Mouse (Mus musculus) kidney, postnatal 25 days (tissue): ENCODE results near the gene Srgap1.
A peak's percentile ranks its signal among the peaks of the same experiment; 100 is the strongest.

Experiments used
- DNase-seq, 2 experiments: peaks; one replicate each; pipeline ENCODE4 v3.0.0; 2021; ENCODE audit warnings: mixed read lengths in 2 of 2

Gene Srgap1

DNA sequence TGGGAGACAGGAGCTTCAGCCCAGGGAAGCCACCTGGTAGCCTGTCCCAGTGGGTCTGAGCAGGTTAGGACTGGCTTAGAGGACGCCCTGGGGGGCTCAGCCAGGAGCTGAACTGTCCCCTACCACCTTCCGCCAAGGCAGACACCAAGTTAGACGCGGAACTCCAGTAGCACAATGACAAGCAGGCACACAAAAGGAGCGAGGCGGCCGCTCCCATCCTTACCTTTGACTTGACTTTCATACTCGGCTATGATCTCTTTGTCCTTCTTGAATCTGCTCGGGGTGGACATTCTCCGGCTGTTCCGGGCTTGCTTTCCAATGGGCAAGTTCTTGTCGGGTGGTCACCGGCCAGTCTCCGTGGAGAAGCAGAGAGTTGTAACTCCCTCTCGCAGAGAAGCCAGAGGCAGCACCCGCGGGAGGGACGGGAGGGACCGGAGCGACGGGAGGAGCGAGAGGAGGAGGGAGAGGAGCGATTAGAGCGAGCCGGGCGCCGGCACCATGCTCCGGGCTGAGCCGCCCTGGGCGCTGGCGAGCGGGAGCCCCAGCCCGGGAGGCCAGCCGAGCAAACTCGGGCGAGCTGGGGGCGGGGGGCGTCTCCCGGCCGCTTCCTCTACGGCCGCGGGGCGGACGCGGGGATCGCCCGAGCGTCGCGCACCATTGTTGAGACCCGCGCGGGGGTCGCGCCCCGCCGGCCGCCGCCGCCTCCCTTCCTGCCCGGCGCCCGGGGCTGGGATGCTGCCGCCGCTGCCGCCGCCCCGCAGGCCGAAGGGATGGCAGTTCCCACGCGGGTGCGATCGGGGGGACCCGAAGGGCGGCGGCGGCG, at the start of gene Srgap1:
Srgap1 (minus strand) TSS at position 412 of the 823 bp plus-strand sequence.
- peak; percentile 58 to 78 for DNase-seq

DNA sequence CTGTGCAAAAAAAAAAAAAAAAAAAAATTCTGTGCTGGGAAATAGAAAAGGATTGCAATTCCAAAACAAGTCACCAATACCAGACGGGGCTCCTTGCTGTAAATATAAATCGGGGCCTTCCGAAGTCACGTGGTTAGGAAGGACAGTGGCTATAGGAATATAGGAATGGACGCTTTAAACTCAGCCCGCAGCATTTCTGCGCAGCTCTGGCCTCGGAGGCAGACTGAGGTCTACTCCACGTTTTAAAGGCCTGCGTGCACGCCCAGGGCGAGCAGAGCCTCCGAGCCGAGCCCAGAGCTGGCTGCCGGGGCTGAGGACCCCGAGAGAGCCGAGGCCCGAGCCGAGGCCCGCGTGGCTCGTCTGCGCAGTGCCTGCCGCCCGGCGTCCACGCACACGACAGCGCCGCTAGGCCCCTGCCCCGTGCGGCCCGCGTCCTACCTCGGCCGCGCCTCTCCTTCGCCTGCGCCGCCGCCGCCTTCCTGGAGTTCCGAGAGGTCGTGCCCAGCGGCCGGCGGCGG, 49.4 kb upstream of the Srgap1 start:
- no peak for DNase-seq

DNA sequence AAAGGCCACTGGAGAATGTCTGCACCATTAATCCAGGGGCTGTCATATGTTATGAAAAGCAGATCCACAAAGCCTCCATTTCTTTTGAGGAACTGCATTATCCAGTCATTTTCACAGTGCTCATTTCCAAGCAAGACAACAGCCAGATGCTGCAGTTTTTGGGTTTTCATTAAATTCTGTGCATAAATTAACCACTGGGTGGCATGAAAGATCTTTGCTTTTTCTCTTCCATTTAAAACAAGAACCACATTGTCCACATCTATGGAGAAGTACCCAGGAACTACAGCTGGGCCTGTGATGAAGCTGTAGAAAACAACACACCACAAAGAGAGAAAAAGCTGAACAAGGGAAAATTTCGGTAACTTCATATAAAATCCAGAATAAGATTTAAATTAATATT, 43.4 kb upstream of the Srgap1 start:
- DNase-seq: no peak

DNA sequence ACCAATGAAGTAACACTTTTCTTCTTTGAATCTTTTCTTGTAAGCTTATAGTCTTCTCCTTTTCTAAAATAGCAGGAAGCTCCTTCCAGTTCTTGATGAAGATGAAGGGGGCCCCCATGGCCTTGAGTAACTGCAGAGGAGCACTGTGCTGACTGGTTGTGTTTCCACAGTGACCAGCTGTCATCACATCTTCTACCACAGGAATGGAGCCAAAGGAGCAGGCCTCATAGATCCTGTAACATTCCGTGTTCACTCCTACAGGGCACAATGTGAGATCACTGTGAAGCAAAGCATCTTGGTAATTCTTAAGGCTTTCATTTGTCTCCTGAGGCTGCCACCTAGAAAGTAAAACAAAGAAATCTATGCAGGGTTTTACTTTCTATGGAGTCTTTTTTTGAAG, 34.2 kb upstream of the Srgap1 start:
- DNase-seq: no peak

- DNase-seq: no peak
These were observed 22.0 kb upstream of the Srgap1 start for GRCm38 (mm10) chr10:122069153-122069552.

GRCm38 (mm10) chr10:122055826-122056225, 8.7 kb upstream of the Srgap1 start:
- DNase-seq: no peak

DNA sequence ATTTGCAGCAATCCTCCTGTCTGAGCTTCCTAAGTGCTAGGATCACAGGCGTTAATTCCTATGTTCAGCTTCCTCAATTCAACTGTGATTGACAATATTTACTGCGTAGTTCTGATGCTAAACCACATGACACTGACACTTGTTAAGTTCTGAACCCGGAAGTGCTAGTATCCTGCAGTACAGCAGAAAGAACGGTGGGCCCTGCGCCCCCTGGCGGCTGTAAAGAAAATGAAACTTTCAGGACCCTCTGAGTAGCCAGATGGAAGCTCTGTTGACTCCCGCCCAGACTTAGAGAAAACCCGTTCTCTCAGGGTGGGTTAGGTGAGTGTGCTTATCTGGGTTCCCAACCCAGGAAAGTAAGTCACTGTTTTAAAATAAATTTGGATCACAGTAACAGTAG, 7.4 kb upstream of the Srgap1 start:
- DNase-seq: peak; percentile 55 to 59

GRCm38 (mm10) chr10:122051831-122052230, 4.7 kb upstream of the Srgap1 start:
- DNase-seq: peak; percentile 77 to 95

DNA sequence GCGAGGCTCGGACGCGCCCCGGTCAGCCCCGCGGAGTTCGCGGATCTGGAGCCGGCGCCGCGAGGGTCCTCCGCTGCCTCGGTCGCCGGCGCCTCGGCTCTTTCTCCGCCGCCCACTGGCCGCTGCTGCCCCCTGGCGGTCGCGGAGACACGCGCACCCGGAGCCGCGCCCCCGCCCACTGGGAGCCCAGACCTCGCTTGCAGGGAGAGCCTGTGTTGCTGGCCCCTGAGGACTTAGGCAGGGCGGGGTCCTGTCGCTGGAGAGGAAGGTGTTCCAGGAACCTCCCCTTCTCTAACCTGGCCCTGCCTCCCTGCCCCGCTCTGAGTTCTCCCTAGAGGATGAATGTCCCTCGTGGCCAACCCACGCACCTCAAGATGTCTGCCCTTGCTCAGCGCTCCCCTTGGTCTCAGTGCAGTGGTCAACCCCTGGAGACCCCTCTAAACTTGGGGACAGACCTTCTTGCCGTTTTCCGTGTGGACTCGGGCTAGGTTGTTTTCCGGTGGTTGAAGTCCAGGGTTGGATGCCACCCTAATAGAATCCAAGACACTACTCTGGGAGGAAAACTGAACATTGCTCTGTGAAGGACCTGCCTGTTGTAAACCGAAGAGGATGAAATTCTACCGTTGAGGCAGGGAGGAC, 731 bp upstream of the Srgap1 start:
- DNase-seq: peak; percentile 82

DNA sequence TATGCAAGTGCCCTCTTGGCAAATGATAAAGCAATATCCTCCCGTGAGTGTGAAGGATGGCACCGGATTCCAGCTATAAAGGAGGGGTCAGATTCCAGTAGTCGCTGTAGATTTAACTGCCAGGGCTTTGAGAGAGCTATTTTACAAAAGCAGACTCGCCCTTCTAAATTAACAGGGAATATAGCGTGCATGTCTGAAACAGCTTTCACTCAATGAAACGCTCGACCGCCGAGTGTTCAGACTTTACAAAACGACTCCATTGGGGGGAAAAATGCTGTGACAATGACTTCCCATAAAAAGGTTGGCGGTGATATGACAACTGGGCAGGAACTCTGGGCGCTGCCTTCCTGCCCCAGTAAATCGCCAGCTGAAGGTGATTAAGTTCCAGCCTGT, 608 bp downstream of the Srgap1 start:
- DNase-seq: no peak

DNA sequence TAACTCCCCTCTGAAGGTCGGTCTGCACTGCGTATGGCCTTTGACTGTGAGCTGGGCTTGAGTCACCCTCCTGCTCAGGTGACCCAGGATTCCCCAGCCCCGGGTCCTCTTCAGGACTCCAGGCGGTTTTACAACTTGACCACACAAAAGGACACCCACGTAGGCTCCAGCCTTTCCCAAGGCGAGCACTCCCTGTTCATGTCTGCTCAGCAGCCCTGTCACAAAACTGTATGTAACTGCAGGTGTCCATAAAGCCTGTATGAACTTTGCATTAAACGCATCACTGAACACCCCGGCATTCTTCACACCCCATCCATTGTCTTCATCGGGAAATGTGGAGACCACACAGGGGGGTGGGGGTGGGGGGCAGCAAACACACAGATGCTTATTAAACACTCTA, 1.2 kb downstream of the Srgap1 start:
- peak in 1 of 2 experiments; percentile 40 for DNase-seq

DNA sequence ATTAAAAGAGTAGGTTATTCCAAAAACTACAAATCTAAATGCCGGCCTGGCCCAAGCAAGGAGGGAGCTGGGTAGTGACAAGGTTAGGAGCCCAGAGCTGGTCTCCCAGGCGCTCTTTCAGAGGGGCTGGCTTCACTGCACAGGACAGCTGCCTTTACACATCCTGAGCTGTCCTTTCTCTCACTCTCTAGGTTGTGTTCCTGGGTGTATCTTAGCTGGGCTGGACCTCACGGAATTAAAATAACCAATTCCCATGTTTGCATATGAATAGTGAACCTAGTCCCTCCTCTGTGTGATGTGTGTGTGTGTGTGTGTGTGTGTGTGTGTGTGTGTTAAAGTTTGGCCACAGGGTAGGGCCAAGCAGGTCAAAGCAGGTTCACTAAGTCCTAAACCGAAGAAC, 2.2 kb downstream of the Srgap1 start:
- DNase-seq: no peak

DNA sequence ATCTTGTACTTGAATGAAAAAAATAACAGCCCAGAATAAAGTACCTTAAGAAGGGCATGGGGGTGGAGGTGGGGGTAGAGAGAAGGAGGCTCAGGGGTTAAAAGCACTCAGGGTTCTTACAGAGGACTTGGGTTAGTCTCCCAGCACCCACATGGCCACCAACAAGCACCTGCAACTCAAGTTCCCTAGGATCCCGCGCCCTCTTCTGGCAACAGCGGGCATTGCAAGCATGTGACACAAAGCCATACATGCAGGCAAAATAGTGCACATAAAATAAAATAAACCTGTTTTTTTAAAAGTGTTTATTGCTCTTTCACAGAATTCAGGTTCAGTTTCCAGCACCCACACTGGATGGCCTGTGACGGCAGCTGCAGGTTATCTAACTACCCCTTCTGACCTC, 6.7 kb downstream of the Srgap1 start:
- DNase-seq: peak in 1 of 2 experiments; percentile 31

GRCm38 (mm10) chr10:122039566-122039965, 7.5 kb downstream of the Srgap1 start:
- DNase-seq: no peak

DNA sequence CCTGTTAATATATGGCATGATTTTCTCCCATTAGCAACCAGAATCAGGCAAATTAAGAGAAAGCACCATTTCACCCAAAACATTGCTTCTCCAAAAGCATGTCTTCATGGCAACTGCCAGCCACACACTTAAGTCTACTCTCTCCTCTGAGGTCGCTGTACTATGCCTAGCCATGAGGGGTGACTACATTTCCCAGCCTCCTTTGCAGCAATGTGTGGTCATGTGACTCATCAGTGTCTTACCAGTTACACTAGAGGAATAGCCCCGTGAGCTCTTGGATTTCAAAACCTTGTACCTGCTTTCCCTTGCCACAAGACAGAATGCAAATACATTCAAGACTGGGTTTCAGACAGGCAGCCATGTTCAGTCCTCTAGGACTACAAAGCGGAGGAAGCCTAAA, 8.6 kb downstream of the Srgap1 start:
- peak; percentile 49 to 66 for DNase-seq

DNA sequence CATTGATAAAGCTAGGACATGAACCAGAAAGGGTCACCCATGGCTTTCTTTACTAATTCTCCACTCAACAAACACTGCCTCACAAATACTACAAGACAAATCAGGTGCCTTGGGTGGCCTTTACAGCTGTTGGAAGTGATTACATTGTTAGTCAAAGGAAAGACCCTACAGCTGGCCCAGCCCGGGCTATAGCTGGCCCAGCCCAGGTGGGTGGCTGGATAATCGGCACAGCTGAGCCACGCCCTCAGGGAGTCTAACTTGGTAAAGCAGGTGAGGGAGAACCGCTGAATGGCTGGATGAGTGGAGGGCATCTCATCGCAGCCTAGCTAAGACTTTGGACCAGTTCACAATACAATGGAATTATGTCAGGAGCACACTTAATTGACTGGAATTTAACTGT, 13.8 kb downstream of the Srgap1 start:
- no peak for DNase-seq

DNA sequence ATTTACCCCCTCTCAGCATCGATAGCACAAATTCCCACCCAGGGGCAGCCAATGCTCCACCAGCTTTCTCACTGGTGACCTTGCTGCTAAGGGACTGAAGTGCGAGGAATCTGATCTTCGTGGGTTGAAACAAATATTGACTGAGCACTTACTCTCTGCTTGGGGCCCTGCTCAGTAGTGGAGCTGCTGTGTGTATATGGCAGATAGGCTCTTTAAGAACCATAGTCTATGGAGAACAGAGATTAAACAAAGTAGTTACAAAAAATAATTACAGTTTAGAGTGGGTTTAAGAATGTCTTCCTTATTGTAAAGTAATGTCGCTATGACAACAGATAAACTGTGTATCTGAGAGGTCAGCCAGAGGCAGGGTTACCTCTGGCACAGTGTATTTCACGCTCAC, 16.7 kb downstream of the Srgap1 start:
- DNase-seq: no peak

- no peak for DNase-seq
These were observed 17.4 kb downstream of the Srgap1 start for GRCm38 (mm10) chr10:122029738-122030137.

- no peak for DNase-seq
These were observed 21.9 kb downstream of the Srgap1 start for GRCm38 (mm10) chr10:122025198-122025597.

GRCm38 (mm10) chr10:122020906-122021305, 26.2 kb downstream of the Srgap1 start:
- DNase-seq: no peak

GRCm38 (mm10) chr10:122020255-122020654, 26.9 kb downstream of the Srgap1 start:
- DNase-seq: peak; percentile 28 to 44

DNA sequence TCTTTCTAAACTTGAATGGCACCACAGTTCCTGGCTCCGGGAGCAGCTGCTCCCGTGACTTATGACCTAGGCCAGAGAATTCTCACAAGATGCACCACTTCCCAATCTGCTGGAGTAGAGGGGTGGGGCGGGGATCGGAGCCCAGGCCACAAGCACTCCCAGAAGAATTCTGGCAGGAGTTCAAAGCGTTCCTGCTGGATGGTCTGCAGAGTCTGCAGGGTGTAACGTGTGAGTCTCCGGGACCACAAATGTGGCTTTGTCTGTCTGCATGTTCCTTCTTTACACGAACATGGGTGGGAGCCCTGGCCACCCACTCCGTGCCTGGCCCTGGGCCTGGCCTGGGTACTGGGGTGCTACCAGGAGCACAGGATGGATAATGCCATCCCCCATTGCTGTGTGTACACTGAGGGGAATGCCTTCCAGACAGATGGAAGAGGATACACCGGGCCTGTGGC, 28.5 kb downstream of the Srgap1 start:
- peak; percentile 62 to 72 for DNase-seq

GRCm38 (mm10) chr10:122017743-122018142, 29.4 kb downstream of the Srgap1 start:
- DNase-seq: no peak

DNA sequence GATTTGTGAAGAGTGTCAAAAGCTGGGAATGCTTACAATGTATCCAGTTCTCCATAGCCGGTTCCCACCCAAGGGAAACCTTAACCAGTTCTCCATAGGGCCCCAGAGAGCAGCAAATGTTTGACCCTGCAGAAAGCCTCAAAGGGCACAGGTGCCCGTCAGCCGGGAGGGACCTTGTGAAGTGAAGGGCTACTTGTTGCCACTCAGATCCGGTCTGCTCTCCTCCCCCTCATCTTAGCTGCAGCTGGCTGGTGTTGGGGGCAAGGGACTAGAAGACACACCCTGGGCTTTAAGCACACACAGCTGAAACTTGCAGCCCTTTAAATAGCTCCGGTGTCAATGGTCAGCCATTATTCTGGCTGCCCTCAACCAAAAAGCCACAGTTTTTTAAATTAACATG, 30.1 kb downstream of the Srgap1 start:
- no peak for DNase-seq
